Mouse (Mus musculus) embryo, embryonic 10.5 days (tissue): ENCODE measurements around the gene Mpv17l2.

ENCODE experiments used
- DNase-seq: peaks from one replicate; pipeline ENCODE4 v3.0.0-alpha.2; 2015; ENCODE audit warnings: low spot score

Mpv17l2 gene

DNA sequence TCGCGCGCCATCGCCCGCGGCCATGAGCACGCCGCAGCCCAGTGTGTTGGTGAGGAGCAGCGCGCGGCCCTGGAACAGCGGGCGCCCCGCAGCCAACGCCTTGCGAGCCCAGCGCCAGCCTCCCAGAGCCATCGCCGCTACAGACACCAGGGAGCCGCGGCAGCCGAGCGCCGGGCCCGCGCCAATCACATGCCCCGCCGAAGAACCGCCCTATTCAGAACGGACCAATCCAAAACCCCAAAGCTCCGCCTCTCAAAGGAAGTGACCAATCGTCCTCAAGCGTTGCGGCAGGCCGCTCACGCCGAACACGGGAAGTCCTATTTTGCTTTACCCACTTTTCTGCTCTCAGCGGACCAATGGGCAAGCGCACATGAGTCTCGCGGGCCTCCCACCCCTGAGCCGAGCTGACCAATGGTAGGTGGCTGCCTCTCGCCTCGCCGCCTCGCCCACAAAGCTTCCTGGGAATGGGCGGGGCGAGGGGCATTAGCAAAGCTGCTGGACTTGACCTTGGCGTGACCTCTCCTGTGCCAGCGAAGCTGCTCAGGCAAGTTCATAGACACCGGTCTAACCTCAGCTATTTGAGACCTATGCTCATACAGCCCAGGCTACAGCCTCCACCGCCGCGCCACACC lies at the start of gene Mpv17l2:
TSS of gene Mpv17l2 (minus strand) at position 172 of the 632 bp plus-strand sequence.
- peak; percentile 99 for DNase-seq

DNA sequence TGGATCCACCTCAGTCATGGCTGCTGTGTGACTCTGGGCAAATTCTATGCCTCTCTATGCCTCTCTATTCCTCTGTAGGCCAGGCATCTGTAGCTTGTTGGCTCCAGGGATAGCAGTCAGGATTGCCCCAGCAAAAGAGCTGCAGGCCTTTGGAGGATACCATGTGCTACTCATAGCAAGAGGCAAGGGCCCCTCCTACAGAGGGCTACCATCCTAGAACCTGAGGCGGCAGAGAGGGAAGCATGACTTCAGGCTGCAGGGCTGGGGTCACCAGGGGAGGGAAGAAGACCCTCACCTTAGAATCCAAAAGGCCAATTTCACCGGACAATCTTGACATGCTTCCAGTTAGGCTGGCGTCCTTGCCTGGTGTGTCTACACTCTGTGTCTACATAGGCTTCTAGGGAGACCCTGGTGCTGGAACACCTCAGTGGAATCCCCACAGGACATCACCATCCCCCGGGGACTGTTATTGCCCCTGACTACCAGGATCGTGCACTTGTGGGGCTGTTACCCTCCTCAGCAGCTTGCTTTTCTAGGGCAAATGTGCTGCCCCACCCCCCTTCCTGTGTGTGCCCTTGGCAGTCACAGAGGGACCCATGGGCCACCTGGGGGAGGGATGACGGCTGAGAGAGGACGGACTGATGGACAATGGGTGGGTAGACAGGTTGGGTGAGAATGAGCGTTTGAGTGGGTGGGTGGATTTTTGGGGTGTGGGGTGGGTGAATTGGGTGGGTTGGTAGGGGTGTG lies 48.4 kb upstream of the Mpv17l2 start:
- DNase-seq, result no peak

DNA sequence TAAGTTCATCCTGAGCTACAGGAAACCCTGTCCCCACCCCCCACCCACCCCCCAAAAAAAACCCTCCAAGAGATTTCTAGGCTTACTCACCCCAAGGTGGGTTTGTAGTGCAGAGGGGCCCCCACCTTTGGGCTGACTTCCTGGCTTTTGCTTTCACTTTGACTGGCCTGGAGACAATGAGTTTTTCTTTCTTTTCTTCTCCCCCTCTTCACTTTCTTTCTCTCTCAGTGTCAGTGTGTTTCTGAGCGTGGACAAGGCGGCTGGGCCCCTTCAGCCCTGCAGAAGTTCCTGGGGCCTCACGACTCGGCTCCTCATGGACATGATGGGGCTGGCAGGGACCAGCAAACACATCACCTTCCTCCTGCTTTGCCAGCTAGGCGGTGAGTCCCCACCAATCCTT lies 47.5 kb upstream of the Mpv17l2 start, which contains the start of gene Il12rb1:
TSS of gene Il12rb1 (plus strand) at position 211 of the 400 bp plus-strand sequence.
- no peak for DNase-seq

DNA sequence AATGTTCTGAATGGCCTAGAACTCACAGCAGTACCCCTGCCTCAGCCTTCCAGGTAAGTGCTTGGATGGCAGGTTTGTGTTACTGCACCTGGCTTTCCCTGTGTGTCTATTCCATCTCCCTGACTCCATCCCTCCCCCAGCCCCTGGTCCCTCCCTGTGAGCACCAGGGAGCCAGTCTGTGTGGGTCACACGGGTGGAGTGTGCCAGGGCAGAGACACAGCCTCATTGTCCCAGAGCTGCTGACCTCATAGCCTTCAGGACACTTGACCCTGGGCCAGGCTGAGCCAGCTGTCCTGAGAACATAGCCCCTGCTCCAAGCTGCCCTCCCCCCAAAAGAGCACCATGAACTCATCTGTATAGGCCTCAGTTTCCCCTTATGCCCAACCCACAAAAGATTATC lies 46.6 kb upstream of the Mpv17l2 start:
- no peak for DNase-seq

DNA sequence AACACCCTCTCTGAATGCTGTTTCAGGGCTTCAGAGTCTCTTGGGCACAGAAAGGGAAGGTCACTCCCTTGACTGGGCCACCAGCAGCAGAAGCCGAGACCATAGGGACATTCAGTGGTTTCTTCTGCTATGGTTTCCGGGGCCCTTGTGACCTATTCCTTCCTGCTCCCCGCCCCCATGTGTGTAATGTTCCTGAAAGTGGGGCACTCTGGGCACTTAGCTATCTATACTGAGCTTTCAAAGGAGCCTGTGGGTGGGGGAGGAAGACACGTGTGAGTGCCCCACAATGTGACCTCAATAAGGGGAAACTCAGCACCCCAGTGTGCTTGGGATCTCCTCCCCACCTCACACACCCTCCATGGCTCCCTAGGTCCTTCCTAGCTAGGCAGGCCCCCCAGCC lies 45.8 kb upstream of the Mpv17l2 start:
- DNase-seq, result no peak

DNA sequence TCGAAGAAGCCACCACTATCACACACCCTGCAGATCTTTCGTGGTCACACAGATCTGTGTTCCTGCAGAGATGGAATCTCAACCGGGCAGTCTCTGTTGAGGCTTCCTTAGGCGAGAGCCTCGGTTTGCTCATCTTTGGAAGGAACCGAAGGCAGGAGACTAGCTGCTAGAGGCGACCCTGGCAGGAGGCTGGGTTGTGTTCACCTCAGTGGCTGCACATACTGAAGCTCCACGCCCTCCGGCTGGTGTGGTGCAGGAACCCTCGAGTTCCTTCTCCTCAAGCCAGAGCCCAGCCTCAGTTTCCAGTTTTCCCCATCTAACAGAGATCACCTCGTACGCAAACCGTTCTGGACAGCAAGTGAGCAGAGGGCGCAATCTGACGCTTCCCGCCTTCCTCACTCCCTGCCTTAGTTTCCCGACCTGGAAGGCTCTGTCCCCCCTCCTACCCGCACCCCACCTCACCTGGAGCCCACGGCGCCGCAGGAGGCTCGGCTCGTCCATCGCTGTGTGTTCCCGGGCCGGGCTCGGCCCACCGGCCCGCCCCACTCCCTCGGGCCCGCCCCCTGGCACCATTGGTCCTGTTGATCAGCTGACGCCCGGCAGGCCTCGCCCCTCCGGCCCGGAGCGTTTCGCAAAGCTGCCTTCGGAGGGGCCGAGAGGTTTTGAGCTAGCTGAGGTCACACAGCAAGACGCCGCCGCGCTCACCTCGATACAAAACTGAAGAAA lies 43.9 kb upstream of the Mpv17l2 start, which contains the start of gene Mast3:
TSS of gene Mast3 (minus strand) at position 574 of the 726 bp plus-strand sequence.
- DNase-seq, result peak; percentile 90

DNA sequence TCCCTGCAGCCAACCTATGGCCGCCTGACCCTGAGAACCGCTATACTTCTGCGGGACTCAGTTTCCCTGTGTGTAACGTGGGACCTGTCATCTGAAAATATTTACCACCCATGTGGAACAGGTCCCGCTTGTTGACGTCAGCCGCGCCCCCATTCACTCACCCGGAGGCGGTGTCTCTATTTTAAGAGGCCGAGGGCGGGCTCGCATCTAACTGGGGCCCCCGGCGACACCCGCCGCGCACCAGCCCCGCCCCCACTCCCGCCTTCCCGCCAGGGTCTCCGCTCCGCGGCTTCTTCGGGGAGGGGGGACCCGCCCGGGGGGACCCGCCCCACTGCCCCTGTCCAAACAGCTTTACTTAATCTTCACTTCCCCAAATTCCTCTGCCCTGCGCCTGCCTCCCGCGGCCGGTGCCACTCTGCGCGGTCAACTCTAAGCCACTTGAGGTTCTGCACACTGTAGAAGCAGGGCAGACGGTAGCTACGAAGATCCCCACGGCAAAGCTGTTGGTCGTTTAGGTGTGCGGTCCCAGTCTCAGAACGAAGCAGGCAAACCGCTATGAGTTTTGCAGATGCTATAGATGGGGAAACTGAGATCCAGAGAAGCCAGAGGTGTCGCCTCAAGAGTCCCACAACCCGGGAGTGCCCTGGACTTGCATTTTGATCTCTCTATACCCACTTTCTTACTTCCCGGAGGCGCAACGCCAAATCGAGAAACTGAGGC lies 43.2 kb upstream of the Mpv17l2 start:
- DNase-seq, result peak; percentile 33

DNA sequence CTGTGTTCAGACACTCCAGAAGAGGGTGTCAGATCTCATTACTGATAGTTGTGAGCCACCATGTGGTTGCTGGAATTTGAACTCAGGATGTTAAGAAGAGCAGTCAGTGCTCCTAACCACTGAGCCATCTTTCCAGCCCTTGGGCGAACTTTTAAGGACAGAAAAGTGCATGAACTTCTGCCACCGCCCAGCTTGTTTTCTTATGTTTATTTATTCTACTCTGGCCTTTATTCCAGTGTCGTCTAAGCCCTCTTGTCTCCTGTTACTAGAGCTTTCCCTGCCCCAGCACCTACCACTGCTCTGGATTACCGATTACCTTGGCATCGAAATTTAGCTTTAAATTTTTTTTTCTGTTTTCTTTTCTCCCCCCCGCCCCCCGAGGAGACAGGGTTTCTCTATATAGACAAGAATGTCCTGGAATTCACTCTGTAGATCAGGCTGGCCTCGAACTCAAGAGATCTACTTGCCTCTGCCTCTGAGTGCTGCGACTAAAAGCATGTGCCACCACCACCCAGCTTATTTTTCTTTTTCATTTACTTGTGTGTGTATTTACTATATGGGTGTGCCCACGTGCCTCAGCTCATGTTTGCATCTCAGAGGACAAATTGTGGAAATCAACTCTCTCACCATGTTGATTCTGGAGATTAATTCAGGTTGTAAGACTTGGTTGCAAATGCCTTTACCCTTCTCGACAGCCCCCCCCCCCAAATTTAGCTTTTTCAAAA lies 42.2 kb upstream of the Mpv17l2 start:
- no peak for DNase-seq

DNA sequence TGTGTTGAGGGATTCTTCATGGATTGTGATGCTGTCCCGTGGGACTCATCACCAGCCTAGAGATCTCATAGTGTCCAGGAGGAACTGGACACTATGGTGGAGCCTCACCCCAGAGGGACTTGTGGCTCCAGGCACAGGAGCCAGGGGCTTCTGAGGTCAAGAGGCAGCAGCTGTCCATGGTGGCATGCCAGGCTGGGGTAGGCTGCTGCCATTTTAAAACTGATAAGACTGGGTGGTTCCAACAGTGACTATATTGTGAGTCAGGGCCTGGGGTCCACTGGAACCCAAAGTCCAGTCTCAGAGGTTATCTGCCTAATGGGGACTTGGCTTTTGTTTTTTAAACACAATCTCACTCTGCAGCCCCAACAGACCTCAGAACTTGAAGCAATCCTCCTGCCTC lies 41.1 kb upstream of the Mpv17l2 start:
- no peak for DNase-seq

DNA sequence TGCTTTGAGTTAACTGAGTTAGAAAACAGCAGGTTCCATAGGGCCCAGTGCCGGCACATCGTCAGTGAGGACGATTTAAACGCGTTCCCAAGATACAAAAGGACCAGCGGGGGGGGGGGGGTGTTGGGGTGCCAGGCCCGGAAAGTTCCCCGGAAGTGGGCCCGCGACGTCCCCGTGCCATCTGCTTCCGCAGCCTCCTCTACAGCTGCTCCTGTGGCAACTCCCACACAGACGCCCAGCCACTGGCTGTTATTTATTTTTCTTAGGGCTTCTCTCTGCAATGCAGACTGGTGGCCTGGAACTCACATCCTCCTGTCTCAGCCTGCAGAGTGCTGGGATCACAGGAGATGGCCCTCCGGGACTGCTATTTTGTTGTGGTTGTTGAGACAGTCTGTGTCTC lies 40.4 kb upstream of the Mpv17l2 start:
- DNase-seq, result no peak

DNA sequence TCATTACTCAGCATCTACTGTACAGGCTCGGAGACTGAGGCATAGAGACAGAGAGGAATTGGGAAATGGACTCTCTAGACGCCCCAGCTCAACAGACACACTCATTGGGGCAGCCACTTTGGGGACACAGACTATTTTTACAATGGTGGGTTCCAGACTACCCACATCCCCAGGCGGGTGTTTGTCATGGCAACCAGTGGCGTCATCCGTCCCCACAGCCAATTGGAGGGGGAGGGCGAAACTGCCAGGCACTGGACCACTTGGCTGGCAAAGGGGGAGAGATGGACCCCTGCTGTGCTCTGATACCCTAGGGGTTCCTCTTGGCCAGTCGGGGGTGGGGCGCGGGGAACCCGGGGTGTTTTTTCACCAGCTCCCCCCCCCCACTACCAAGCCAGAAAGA lies 39.9 kb upstream of the Mpv17l2 start:
- DNase-seq, result no peak

DNA sequence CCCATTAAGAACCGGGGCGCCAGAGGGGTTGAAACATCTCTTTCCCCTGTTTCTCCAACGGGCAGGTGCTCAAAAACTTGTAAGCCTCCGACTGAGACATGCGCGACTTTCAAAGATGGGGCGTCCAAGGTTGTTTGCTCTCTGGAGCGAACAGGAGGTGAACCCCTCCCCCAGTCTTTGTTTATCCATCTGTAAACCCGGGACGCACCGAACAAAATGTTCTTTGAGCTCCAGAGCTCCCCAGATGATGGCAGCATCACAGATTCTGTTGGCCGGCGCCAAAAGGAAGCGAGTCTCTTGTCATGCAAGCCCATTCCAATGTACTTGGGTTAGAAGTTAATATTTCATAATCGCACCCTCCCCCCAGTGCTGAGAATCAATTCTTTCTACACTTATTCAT lies 37.5 kb upstream of the Mpv17l2 start:
- DNase-seq, result no peak

DNA sequence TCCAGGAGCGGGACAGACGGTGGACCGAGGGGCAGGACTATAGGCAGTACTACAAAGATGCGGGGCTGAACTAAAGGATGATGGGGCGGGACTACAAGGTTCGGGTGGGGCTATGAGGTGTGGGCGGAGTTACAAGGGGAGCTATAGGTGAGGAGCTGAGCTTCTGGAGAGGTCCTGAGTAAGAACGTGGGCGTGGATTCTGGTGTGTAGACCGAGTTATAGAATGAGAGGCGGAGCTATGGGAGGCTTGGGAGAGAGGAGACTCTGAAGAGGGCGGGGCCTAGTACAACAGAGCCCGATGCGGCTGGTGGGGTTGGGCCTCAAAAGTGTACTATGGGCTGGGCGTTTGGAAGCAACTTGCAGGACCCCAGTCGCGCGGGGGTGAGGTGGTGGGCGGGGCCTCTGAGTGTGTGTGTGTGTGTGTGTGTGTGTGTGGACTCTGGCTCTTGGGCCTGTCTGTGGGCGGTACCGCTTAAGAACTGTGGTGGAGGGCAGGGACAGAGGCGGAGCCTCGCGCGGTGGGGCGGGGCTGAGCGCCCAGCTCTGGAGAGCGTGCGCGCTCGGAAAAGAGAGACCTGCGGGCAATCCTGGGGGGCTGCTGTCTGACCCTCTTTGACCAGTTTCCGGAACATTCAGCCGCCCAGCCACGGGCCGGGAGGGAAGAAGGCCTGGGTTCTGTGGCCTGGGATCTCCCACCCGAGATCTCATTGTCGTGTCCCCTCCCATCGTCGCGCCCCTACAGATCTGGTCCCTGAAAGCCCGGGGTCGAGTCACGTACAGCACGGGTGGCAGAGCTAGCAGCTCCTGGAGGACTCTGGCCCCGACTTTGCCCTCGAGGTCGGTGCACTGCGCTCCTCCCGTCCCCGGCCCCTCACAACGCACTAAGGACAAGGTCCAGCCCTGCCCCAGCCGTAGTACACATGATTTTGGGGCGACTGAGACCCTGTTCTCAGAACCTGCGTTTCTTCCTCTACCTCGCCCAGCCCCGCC lies 36.6 kb upstream of the Mpv17l2 start:
- peak; percentile 97 for DNase-seq

DNA sequence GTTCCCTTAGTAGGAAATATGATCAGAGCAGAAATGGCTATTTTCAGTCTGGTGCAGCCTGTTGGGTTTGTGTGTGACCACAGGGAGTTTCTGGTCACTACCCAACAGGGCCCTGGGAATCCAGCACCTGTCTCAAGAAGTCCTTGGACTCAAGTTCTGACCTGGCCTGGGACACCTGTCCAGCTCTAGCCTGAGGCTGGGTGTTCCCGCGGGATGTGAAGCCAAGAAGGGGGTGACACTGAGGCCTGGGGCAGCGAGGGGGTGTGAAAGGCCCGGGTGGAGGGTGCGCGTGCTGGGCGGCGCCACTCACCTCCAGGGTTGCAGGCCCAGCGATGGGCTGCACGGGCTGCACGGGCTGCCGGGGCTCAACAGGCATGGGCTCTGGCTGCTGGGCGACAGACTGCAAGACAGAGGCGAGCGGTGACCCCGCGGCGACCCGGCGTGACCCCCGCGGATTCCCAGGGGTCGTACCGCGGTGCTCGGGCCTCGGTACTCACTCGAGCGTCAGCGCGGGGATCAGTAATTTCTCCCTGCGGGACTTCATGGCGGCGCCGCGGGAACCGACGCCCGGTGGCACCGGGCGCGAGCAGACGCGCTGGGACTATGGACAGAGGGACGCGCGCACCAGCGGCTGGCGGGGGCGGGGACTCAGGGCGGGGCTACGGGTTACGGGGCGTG lies 35.8 kb upstream of the Mpv17l2 start:
- no peak for DNase-seq

DNA sequence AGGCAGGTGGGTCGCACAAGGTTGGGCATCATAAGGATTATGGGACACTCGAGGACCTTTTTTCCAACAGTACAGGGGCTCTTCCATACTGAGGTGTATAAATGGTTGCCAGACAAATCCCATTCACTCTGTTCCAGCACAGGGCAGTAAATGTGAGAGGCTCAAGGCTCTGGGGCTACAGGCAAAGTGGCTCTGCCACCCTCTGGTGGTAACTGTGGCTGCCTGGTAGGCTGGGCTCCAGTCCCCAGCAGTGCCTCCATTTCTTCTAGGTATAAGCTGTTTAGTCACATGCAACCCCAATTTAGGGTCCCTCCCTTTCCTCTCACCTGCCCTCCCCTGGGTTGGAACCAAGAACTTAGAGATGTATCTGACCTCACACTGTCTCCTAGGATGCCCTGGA lies 34.6 kb upstream of the Mpv17l2 start:
- DNase-seq, result no peak

DNA sequence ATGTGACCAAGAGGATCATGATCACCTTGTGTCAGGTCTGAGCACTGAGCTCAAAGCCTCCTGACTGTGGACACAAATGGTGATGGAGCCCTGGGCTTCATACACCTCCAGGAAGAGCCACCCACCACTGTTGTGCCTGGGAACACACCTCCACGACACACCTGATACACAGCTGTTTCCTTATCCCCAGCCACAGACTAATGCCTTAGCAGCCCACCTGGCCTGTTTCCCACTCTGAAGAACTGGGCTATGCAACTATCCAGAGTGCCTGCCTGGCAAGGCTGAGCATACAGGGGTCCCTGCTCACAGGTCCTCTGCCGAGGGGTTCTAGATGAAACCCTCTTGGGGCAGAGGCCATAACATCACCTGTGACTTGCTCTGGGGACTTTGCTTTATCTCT lies 33.5 kb upstream of the Mpv17l2 start:
- no peak for DNase-seq

DNA sequence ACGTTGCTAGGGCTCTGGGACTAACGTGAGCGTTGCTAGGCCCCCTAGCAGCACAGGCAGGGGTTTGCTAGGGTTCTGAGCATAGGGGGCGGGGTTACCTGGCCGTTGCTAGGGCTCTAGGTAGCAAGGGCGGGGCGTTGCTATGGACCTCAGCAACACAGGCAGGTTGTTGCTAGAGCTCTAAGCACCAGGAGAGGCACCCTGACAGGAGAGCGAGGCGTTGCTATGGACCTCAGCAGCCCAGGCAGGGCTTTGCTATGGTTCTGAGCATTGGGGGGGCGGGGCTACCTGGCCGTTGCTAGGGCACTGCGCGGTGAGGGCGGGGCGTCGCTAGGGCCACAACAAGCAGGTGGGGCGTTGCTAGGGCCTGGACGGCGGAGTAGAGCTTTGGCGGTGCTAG lies 32.0 kb upstream of the Mpv17l2 start:
- DNase-seq, result no peak

DNA sequence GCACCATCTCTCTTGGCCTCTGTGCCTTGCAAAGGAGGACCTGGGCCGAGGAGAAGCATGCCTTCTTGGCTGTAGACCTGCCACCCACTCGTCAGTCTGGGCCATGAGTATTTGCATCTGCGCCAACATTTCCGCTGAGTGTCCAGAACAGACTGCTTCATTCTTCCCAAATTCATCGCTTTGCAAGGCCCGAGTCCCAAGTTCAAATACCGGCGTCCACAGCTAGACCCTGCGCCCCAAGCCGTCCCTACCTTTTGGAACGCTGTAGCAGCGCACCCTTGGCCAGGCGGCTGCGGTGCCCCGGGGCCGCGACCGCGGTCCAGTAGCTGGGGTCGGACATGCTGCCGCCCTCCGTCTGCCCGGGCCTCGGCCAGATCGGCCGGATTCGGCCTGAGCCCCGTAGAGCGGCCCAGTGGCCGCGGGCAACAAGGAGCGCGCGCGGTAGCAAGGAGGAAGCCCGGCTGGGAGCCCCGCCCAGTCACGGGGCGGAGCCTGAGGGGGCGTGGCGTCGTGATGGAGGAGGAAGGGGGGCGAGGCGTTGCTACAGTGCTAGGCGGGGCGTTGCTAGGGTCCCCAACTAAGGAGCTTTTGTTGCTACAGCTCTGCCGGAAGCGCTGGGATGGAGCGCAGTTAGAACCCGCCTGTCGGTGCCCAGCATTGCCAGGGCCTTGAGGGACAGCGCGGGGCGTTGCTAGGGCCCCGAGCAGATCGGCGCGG lies 31.4 kb upstream of the Mpv17l2 start:
- DNase-seq, result peak; percentile 98

DNA sequence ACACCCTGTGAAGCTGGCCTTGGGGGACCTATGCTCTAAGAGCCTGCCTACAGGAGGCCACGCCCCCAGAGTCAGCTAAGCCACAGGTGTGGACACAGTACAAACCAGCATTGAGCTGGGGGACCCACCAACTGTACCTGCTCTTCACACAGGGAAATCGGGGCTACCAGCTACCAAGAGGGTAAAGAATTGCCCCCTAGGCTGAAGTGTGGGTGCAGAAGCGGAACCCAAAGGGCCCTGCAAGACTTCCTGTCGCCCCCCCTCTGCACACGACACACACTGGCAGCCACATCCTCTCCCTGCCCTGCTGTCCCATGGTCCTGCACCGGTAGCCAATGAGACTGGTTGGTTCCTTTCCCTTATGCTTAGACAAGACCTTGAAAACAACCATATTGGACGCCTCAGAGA lies 30.6 kb upstream of the Mpv17l2 start:
- DNase-seq, result no peak
